Mouse (Mus musculus) neutrophil, adult 5-6 weeks (primary cell): Measurements from ENCODE around the gene Tlr12. TPM values are rescaled to one million over a fixed set of nuclear protein-coding genes. Genes with fewer than 3 reads are reported as not detected.
"Not testable (repeated sequence)": the region's sequence is repeated elsewhere in the genome, so short reads cannot be mapped to it uniquely, and the experiment has no call there.

Source experiments
- ATAC-seq: fragments of 151-379, 151-347 bp; 2 replicates; pipeline ENCODE4 v1.8.0; 2017; ENCODE audit warnings: mild to moderate bottlenecking, moderate TSS enrichment; ENCODE audit not compliant: insufficient number of reproducible peaks, poor library complexity, low FRiP score, severe bottlenecking; ENCODE audit errors: extremely low read depth
- total RNA-seq: library from RNA; stranded (forward); fragments of 200-1000 nt; gene quantifications from 2 replicates; pipeline ENCODE4 v1.2.3, GENCODE M21; 2017

Tlr12 gene
- total RNA-seq, 1 experiment from 2014 or later = 0.93 TPM

DNA sequence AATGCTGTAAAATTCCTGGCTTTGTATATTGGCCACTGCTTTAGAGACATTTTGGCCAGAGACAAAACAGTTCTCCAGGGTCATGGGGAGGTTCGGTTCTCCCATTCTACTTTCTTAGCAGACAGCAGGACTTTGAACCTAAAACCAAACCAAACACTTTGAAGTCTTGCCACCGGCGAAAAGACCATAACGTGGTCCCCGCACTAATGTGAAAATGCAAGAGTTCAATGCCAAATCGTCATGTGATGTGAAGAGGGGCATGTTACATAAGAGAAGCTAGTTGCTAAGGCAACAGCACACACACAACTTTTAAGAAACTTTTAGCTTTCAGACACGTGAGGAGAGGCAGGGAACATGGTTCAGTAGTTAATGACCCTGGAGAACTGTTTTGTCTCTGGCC lies 17.0 kb upstream of the Tlr12 start:
- no peak for ATAC-seq

DNA sequence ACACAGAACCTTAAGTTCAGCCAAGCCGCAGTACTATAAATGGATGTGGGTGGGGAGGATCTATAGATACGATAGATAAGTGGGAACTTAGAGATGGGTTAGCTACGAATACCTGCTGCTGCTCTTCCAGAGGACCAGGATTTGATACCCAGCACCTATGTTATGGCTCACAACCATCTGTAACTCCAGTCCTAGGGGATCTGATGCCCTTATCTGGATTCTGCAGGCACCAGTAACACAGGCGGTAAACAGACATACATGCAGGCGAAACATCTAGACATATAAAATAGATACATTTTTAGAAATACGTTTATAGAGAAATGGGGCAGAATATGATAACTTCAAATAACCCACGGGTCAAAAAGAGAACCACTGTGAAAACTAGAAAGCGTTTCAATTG lies 2.7 kb upstream of the Tlr12 start:
- no peak for ATAC-seq

DNA sequence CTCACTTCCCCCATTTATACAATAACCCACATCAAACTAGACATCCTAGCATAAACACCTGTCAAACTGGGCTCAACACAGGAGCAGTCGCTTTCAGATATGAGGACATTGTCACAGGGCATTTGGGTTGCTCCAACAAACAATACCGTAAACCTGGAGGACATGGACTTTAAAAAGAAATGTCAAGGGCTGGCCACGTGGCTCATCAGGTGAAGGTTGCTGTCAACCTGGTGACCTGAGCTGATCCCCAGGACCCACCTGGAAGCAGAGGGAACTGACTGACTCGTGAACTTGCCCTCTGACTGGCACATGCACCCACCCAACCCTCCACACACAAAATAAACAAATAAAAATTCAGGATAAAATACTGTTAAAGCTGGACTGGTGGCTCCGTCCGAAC lies 2.2 kb upstream of the Tlr12 start:
- ATAC-seq = no peak

DNA sequence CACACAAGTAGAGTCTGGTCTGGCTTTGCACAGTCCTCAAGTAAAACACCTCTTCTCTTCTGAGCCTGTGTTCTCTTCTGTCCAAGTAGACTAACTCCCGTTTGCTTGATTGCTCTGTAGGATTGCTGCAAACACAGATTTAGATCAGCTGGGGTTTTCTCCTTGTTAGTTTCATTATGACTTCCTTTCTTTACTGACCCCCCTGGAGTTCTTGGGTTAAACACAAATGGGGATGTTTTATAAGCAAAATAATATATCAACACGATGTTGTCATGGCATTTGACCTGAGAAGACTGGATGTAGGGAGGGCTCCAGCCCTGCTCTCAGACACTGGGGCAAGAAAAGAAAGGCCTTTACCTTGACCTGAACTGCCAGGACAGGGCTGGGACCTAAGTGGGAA lies 544 bp upstream of the Tlr12 start:
- ATAC-seq = no peak

DNA sequence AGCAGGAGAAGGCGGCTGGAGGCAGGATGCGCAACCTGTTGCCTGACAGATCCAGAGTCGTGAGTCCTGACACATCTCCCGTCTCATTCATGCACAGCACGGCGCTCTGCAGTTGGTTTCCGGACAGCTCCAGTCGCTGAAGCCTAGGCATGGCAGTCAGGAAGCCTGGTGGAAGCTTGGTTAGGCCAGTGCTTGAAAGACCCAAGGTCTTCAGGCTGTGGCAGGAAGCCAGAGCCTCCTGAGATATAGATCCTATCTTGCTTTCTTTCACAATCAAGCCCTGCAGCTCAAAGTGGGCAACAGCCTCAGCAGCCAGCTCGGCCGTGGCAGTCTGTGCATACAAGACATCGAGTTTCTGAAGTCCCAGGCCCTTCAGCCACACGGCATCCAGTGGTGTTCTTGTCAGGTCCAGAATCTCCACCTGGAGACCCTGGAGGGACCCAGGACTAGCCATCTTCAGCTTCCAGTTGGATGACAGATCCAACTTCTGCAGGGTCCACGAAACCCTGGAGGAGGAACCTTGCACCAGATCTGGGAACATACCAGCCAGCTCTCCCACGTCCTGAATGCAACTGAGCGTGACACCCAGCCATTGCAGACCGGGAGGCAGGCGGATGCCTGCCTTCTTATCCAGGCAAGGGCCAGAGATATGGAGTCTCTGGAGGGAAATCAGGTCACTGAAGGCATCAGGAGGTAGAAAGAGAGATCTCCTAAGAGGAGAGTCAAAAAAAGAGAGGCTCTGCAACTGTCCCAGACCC lies 877 bp downstream of the Tlr12 start:
- ATAC-seq = no peak

GRCm38 (mm10) chr4:128615761-128616160 lies 2.7 kb downstream of the Tlr12 start:
- ATAC-seq = peak; percentile 21; the same call in 1 of the 2 replicates

DNA sequence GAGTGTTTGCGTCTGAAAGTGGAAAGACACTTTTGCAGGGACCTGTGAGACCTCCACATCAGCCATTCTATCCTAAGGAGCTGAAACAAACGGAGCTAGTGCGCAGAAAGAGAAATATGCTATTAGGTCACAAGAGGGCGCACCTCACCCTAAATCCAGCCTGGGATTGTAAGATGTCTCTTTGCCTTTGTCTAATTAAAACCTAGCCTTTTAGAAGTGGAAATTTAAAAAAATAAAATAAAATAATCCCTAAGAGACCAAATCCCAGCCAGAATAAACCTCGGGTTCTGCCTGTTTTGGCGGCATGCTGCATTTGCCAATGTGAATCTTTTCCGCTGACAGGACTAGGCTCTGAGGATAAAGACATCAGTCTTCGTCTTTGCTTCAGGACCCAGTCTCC lies 5.1 kb downstream of the Tlr12 start:
- ATAC-seq = no peak; the same call in 1 of the 2 replicates

GRCm38 (mm10) chr4:128611726-128612125 lies 6.7 kb downstream of the Tlr12 start:
- not testable (repeated sequence) for ATAC-seq

- ATAC-seq = no peak
These were observed 7.7 kb downstream of the Tlr12 start for GRCm38 (mm10) chr4:128610706-128611105.

- ATAC-seq = peak; percentile 96
These were observed 8.5 kb downstream of the Tlr12 start, which contains the start of gene Zscan20 for GRCm38 (mm10) chr4:128609925-128610402. Zscan20 (minus strand) TSS chr4:128610098.

DNA sequence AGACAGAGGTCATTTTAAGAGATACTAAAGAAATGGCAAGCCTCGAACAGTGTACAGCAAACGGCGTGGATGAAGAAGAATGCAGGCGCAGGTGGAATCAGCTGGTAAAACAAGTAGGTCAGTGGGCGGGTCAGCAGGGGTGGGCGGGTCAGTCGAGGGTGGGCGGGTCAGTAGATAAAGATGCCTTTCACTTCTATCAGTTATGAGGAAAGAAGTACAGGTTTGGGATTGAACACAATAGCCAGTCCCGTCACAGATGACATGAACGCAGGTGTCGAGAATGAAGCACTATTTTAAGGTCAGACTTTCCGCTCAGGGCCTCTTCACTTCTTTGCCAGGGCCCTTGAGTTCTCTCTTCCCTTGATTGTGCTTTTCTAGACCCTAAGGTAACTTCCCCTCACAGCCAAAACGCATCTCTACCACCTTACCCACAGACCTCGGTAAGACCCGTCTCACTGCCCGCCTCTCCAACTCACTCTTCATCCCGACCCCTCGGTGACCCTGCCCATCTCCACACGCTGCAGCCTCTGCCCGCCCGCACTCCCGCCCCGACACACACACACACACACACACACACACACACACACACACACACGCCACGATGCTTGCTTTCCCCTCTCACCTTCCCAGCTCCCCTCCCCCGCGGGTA lies 9.0 kb downstream of the Tlr12 start:
- no peak for ATAC-seq

DNA sequence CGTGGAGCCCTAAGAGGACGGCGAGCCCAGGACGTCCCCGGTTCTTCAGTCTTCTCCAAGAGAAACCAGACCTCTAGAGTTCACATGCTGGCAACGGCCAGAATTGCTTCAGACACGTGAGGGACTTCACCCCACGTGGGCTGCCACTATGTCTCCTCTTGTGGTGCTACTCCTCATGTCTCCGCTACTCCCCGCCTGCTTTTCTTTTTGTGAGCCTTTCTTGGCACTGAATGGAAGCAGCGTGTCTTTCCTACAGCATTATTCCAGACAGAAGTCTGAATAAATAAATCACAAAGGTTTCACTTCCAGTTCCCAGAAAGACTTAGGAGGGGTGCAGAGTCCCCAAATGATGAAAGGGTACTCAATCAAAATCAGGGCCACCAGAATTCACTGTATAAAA lies 10.8 kb downstream of the Tlr12 start:
- no peak for ATAC-seq

- ATAC-seq = no peak
These were observed 11.8 kb downstream of the Tlr12 start for GRCm38 (mm10) chr4:128606586-128606985.

DNA sequence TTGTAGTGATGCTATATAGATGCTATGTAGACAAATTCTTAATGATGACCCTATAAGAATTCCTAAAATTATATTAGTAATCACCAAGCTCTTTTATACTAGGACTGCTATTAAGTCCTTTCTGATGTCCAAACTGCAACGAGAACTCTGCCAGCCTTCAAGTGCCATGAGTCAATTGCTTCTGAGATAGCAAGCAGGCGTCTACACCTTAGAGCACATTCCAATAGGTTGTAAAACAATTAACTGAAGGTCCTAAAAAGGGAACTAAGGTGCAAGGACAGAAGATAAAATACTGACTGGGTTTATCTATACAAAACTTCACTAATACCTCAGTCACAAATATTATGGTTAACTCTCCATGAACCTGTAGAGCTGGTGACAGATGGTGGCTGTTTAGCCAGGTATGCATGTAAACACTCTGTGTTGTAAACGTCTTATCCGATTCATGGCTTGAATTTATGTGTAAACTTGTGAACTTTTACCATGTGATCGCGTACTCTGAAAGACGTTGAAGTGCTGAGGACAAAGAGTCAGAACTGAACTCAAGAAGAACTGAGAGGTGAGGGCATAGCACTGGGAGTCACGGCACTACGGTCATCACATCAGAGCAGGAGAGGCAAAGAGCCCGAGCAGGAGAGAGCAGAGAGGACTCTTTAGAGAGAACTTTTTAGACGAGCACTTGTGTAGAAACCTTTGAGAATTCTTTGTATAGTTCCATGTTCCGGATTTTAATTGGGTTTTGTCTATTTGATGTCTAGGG lies 20.4 kb downstream of the Tlr12 start:
- no peak for ATAC-seq

GRCm38 (mm10) chr4:128594062-128594461 lies 24.4 kb downstream of the Tlr12 start:
- peak; percentile 45 for ATAC-seq

DNA sequence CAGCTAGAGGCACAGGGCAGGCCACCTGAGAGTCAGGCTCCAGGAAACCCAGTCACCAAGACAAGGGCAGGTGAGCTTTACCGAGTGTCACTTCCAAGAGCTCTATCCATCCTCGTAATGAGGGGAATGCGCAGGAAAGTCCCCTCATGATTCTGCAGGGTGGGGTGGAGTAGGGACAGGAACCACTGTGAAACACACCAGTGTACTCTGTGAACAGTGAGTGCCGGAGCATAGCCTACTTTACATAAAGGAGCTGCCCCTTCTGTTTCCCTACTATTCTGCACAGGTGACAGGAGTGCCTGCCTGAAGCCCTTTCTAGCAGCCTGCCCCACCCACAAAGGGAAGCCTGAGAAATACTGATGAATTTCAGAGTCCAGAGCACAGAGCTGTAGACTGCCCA lies 25.1 kb downstream of the Tlr12 start:
- peak; percentile 40; the same call in 1 of the 2 replicates for ATAC-seq

- ATAC-seq = 0 out of 2 replicates have a peak, but pooled peaks have one; percentile 39
These were observed 39.2 kb downstream of the Tlr12 start for GRCm38 (mm10) chr4:128579182-128579581.

DNA sequence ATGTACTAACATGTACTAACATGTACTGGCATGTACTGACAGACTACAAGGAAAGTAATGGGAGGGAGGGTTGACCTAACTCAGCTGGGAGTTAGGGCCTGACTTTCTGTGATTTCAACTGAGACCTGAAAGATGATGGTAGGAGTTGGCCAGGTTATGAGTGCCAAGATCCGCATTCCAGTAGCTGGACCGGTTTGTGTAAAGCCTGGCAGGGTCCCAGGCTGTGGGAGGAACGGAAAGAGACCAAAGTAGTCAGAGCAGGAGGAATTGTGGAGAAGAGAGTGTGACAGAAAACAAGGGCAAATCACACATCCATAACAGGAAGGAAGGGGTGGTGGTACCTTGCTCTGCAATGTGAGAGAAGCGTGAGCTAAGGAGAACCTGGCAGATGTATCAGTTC lies 42.6 kb downstream of the Tlr12 start:
- no peak for ATAC-seq
